Mouse (Mus musculus) gastrocnemius, postnatal 36 days (tissue): ENCODE measurements around the gene Dnah1. TPM values are rescaled to one million over a fixed set of nuclear protein-coding genes. Genes with fewer than 3 reads are reported as not detected.

Experiments used
- total RNA-seq, 2 experiments: library from RNA; stranded (reverse); gene quantifications; 2 replicates each; pipeline ENCODE4 v1.2.3; 2021

The Dnah1 gene
- total RNA-seq, 2 experiments from 2014 or later = 0.10 to 0.17 TPM

Other genes starting within 250 kb of the Dnah1 start
- 10 to 100 TPM; 29.3 to 40.5 TPM for gene Smim4, start 194.9 kb downstream of the Dnah1 start, total RNA-seq
- 1 to 10 TPM; 2.2 to 2.4 TPM for gene Nt5dc2, start 192.8 kb downstream of the Dnah1 start, total RNA-seq
- 10 to 100 TPM; 15.6 to 17.7 TPM for gene Stab1, start 155.3 kb downstream of the Dnah1 start, total RNA-seq
- 100 to 1,000 TPM; 121 to 774 TPM for gene Tnnc1, start 115.6 kb downstream of the Dnah1 start, total RNA-seq
- gene Nisch, start 107.0 kb downstream of the Dnah1 start, total RNA-seq = 10 to 100 TPM; 54.4 to 63.2 TPM
- gene Sema3g, start 106.0 kb downstream of the Dnah1 start, total RNA-seq = 1 to 10 TPM; 6.0 to 8.1 TPM
- gene Phf7, start 72.6 kb downstream of the Dnah1 start, total RNA-seq = 1 to 10 TPM; 6.8 to 8.6 TPM
- 10 to 100 TPM; 41.5 to 43.2 TPM for gene Bap1, start 72.4 kb downstream of the Dnah1 start, total RNA-seq
- 10 to 100 TPM; 27.8 to 28.3 TPM for gene Capn7, start 12.7 kb upstream of the Dnah1 start, total RNA-seq
- 10 to 100 TPM; 34.5 to 44.4 TPM for gene Sh3bp5, start 112.2 kb upstream of the Dnah1 start, total RNA-seq
- 10 to 100 TPM; 10.5 to 11.7 TPM for gene Eaf1, start 170.5 kb upstream of the Dnah1 start, total RNA-seq
- gene Mettl6, start 171.1 kb upstream of the Dnah1 start, total RNA-seq = 1 to 10 TPM; 6.3 to 7.1 TPM